Mouse (Mus musculus) retina, postnatal 7 days (tissue): ENCODE results near the gene Clic5.

Source experiments
- DNase-seq: peaks from one replicate; pipeline ENCODE4 v3.0.0-alpha.2; 2012; ENCODE audit warnings: low read depth, low spot score

Gene Clic5

DNA sequence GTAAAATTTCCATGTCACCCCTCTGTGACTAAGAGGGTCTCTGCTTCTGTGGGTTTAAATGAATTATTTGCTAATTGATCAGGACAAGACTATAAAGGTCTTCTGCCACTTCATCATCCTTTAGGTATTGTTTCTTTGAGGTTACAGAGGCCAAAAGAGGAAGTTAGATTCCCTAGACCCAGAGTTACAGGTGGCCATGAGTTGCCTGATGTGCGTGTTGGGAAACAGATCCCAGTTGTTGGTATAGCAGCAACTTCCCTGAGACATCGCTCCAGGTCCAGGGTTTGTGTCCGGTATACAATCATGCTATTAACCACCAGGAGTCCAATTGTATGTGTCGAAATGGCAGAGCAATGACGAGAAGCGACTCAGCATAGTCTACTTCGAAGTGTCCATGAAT, 81.7 kb downstream of the Clic5 start:
- DNase-seq, result no peak

DNA sequence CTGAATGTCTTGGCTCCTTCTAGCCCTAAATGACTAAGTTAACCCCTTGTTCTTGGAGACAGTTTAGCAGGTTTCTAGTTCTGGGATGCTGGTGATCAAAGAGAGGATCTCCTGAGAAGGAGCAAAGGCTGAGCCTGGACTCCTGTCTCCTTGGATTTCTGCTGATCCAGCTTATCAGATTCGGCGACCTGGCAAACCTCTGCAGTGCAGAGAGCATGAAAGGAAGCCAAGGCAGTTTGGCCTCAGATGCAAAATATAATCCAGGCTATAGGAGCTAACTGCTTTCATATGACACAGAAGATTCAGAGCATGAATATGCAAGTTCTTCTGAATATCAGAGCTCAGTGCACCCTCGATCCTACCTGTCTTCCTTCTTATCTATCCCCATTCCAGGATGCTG, 83.0 kb downstream of the Clic5 start:
- DNase-seq, result no peak

DNA sequence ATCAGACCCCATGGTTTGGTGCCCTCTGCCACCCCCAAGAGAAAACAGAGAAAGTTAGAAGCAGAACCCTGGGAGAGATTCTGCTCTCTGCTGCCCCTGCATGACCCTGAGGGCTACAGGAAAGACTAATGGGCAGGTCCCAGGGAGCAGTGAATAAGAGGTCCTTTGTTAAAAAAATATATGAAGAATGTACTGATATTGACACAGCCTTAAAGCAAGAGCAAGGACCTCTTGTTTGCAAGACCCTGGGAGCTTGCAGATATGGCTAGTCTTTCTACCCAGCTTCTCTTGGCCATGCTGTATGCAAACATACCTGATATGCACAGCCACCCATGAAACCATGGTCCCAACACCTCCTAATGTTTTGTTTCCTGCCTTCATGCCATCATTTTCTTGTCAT, 86.4 kb downstream of the Clic5 start:
- DNase-seq, result no peak

DNA sequence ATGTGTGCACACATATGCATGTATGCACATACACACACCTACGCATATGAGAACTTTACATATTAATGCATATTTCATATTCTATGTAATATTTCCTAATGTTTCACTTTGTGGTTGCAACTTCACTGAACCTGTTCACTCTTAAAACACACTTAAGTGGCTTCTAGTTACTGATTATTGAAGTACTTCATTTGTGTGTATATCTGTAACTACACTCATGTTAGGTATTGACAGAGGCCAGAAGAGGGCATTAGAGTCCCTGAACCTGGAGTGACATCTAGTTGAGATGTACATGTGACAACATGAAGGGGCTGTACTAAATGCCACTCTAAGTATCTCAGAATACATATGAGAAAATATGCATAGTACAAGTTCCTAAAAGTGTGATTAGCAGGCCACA, 99.9 kb downstream of the Clic5 start:
- no peak for DNase-seq

DNA sequence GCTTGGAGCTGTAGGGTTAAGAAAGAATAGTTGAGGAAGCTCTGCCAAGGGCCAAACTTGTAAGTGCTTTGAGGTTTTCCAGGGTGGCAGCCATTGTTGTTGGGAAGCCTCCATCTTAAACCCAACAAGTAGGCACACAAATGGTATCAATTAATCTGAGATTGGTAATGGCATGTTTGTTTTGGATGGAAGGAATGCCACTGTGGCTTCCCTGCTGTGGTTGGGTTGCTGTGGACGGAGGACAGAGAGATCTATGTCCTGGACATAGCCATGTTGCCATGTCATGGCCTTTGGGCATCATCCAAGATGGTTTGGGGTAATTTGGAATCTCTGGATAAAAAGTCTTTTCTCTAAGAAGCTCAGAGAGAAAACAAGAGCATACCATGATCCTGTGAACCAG, 108.8 kb downstream of the Clic5 start:
- DNase-seq, result no peak

DNA sequence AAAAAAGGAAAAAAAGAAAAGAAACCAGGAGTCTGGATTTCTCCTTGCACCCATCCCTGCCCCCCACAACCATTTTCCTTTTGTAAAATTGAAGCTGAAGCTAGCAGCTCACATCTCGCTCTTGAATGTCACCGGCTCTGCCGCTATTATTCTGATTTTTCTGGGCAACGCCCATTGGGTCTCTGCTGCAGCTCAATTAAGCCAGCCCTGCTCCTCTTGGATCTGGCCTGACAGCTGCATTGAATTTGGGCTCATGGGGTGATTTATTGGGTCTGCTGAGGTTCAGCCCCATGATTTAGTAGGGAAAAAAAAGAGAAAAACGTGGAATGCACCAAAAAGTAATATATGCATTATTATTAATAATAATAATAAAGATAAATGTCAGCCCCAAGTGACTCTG, 111.9 kb downstream of the Clic5 start:
- DNase-seq, result no peak

DNA sequence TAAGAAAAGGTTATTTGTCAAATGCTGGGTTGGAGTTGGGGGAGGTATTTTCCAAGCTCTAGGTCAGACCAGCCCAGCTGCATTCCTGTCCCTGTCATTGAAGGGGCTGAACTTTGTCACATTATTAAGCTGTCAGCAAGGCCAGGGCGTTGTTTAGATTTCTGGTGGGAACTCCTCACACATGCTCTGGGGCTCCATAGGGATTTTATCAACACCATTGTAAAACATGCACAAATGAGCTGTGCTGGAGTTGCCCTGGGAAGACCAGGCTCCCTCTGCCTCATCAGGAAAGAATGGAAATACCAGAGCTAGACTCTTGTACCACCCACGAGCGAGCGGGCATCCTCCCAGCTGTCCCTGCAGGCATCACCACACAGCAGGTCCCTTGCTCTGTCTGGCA, 112.3 kb downstream of the Clic5 start:
- no peak for DNase-seq

DNA sequence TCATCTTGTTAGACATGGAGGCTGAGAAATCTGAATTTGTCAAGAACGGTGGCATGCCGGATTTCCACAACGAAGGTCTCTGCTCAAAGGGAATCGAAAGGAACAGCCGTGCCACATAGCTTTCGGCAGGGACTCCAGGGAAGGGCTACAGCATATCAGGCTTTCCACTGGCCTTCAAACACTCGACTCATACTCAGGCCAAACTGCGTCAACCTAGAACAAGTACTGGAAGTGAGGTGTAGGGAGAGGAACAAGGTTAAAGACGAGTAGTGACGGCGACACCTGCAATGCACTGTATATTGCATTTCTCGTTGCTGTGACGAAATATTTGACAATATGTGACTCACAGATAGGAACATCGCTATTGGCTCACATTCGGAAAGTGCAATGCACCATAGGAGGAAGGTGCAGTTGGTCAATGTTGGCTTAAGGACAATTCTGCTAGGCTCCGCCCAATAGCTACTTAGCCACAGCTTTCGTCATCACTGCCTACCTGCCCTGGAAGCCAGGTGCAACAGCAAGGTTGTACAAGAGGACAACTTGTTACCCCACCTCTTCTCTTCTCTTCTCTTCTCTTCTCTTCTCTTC, 112.9 kb downstream of the Clic5 start:
- DNase-seq, result no peak

DNA sequence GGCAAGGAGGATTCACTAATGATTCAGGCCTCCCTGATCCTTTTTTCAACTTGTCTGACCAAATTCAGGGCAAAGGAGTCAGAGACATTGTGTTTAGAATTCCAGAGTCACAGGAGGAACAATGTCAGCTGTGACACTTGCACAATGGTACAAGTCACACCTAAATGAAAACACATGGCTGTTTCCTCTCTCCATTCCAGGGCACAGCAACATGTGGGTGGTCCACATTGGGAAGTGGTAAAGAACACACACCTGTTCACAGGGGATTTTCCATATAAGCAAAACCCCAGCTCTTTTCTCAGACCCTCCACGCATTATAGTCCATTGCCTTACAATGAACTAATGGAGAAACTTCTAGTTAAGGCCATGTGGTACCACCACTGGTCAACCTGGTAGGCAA, 115.7 kb downstream of the Clic5 start:
- DNase-seq, result no peak

DNA sequence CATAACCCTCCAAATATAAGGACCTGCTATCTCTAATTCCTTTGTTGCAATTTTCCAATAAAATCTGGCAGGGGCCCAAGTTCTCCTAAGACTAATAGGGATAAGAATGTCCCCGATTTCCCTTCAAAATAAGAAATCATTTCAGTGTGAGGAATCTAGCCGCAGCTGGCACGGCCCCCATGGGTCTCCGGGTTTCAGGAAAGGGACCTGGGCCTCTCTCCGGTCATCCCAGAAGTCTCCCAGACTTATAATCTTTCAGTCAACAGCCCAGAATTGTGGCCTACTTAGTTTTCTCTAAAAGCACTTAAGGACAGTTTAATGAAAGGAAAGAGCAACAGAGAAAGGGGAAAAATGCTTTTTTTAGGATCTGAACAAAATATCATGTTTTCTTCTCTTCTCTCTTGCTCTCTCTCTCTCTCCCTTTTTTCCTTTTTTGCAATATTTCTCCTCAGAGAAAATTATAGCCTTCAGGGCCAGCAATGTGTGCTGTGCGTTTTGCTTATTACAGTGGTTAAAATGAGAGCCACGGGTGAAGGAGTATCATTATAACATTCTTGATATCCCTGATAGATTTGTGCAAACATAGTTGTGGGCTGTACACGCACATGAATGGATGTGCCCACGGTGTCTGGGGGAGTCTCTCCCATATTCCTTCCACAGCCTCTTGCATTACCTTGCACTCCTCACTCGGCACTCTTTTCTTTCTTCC, 121.7 kb downstream of the Clic5 start:
- DNase-seq, result no peak

DNA sequence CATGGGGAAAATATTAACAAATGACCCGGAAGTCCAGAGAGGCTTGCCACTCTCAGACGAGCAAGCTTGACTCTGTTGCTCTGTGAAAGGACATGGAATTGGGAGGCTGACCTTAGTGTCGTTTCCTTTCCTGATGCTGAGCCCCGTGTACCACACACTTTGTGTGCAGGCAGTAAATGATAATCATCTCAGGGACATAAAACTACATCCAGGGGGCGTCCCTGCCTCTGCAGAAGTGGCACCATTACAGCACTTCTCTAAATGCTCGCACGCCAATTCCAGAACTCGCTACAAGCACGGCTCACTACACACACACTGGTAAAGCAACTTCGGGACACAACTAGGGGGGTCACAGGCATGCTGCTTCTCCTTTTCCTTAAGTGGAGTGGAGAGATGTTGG, 136.9 kb downstream of the Clic5 start:
- DNase-seq, result no peak

DNA sequence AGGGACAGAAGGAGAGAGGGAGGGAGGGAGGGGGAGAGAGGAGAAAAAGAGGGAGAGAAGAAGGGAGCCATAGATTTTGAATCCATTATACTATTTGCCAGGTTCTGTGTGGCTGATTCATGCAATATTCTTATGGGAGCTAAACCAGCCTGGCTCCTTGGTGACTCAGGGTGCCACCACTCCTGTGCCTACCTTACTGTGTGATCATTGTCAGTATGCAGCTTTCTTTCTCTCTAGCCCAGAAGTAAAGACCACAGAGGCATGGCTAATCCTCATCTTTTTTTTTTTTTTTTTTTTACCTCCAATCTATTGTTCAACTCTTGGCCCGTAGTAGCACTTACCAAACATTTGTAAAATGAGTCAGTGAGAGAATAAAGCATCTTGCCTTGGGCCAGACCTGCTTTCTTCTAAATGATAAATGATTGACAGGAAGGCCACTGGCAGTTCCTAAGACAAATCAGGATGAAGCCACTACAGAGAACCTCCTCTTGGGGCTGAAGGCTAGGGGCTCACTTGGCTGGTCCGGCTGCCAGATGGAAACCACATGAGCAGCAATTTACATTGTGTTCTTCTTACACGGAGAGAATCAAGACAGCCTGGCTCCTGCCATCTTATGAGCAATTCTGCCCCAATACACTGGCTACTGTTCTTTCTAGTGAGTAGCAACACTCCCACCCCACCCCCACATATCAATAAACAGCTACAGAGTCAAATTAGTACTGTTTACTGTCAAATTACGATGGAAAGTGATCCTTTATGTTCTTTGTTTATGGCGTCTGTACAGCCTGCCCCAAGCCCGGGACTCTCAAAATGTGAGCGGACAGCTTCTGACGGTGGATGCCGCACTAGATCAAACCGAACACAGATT, 139.1 kb downstream of the Clic5 start:
- DNase-seq, result no peak

DNA sequence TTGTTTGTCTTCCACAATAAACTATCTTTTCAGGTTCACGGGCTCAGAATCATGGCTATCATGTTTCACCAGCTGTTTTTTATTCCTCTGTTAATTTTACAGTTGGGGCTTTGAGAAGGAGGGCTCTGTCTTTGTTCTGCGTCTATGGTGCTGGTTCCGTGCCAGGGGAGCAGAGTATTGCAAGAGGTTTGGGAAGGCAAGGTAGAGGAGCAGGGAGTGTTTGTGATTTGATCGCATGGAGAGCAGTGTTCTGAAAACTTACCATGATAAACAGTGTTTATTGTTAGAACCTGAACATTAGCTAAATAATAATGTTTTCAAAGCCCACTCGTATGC, 139.7 kb downstream of the Clic5 start:
- DNase-seq, result no peak
